Mouse (Mus musculus) adrenal gland, postnatal 10 days (tissue): ENCODE measurements around the gene Afap1l2. TPM values are rescaled to one million over a fixed set of nuclear protein-coding genes. Genes with fewer than 3 reads are reported as not detected.

Experiments
- DNase-seq: peaks from one replicate; pipeline ENCODE4 v3.0.0; 2021; ENCODE audit warnings: mixed read lengths
- total RNA-seq, 2 experiments: library from RNA; stranded (reverse); gene quantifications; 2 replicates each; pipeline ENCODE4 v1.2.3; 2021

Afap1l2 gene
- total RNA-seq, 2 experiments from 2014 or later = 11.4 to 17.4 TPM

DNA sequence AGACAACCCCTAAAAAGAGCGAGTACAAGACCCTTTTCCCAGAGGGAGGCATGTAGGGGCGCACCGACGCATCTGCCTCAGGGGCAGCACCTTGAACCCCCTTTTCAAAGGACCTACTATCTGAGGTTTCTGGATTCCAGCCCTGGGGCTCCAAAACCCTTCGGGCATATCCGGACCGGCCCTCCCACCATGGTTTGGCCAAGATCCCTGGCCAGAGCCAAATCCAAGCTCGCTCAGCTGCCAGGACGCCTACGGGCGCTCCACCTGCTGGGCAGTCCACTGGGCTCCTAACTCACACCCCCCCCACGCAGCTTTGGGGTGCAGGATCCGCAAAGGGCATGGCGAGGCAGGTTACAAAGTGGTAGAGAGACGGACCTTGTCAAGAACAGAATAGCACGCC, 737 bp downstream of the Afap1l2 start:
- peak; percentile 75 for DNase-seq

DNA sequence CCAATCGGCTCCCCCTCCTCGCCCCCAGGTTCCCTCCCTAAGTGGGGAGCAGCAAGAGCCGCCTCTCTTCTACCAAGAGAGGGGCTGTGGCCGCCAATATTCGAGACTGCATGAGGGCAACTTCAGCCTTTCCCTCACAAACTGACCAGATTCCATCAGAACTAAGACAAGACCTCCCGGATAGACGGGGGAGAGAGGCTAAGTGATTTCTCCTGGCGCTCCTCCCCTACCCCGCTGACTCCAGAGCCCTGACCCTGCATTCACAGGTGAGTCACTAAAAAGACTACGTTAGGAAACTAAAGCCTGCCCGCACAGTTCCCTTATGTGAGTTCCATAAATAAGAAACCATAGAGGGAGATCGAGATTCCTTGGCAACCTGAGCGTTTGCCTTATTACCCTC, 1.2 kb downstream of the Afap1l2 start:
- DNase-seq = no peak

DNA sequence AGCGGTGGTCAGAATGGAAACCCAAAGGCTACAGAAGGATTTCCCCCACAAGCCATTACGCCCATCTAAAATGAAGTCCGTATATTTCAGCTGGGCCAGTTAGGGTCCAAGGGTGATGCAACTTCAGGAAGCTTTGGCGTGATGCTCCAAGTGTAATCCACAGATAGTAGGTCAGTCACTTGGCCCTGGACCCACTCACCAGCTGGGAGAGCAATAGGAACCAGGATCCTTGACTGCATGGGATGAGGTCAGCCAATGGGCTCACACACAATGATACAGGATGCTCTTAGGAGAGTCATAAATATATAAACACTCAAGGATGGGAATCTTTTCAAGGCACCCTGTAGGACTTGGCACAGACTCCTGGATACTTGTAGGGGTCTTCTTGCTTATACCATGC, 3.0 kb downstream of the Afap1l2 start:
- no peak for DNase-seq

DNA sequence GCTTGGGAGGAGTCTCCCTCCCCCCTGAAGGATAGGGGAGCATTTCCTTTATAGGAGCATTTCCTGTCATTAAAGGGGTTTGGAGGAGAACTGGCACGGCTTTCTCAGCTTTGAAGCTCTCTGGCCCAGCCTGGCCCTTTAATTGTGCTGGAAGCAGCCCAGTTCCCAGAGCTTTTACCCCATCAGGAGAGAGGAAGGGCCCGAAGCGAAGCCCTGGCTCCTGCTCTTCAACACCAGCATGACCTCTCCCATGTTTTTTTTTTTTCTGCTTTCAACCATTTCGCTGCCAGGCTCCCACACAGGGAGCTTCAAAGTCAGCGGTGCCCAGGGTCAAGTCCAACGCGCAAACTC, 4.6 kb downstream of the Afap1l2 start:
- DNase-seq = peak; percentile 55

DNA sequence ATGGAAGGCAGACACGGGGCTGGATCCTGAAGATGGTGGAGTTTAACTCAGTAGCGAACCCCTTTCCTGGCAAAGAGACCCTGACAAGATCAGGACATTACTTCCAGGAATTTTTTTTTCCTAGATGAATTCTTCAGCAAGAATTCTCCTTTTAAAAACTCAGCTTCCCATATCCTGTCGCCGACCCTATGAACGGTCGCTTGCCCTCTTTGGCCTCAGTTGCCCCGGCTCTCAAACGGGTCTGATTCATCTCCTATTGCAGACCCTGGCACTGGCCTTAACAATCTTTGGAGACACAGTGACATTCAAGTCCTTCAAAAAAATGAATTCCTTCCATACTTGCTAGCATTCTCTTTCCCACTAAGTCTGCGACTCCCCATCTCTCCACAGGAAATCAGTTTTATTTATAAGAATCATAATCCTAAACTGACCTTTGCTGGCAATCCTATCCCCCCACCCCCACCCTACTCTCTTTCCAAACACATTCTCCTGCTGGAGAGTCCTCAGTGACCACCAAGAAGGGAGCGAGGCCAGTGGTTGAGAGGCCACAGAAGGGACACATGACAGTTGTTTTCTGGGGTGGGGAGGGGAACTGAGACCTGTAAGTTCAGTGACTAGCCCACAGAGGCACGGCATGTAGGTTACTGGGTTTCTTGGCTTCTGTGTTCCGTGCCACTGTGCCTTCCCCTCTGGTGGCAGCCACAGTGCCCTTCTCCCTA, 5.1 kb downstream of the Afap1l2 start:
- no peak for DNase-seq

DNA sequence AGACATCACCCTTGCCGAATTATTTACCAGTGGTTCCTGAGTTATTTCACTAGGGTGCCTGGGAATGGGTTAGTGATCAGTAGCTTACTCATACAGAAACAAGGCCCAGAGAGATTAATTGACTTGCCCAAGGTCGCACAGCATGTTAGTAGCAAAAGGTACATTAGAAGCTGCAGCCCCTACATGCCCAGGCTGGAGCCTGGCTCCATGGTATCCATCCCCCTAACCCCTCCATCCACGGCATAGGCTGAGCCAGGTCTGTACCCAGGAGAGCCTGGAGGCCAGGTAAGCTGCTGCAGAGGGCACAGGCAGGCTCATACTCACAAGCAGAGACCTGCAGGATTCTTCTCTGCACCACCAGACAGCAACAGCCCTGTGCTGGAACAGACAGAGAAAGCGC, 6.1 kb downstream of the Afap1l2 start:
- DNase-seq = no peak

DNA sequence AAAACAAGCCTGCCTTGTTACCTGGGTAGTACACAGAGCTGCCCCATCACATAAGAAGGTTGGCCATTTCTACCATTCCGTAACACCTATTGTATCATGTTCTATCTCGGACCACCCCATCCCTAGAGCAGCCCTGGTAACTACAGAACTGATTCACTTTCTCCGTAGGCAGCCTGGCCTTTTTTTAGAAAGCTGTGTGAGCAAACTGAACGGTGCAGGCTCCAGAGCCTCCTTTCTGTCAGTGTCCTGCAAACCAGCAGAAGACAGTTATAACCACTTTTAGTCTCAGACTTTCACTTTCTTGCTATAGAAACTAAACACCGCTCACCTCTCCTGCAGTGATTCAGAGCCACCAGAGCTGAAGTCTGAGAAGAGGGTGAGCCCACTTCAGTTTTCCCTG, 7.4 kb downstream of the Afap1l2 start:
- DNase-seq = no peak

DNA sequence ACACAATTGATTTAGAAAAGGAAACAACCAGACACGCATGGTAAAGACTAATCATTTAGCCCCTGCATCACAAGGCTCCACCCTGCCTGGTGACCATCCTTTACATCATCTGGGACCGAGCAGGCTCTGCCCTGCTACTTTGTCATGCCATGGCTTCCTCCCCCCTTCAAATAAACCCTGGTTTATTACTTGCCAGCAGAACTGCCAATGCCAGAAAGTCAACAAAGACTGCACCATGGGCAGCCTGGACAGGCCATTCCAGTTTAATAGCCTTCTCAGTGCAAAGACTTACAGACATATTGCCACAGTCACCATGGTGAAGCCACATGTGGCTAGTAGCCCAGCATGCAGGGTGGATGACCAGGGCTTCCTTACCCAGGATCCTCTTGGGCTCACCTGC, 8.2 kb downstream of the Afap1l2 start:
- no peak for DNase-seq

DNA sequence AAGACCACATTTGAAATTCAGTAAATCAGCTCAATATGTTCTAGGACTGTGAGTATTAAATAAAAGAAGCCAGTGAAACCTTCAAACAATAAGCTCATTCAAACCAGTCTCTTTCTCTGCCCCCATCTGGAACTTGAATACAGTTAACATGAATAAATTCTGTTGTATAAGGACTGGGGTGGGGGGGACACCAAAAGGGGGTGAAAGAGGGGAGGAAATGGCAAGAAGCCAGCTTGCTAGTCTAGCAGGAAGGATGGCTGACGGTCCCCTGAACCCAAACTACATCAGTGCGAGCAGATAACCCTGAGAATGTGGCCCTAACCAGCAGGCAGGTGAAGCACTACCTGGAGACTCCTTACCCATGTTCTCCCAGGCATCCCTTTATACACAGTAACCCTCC, 9.1 kb downstream of the Afap1l2 start:
- no peak for DNase-seq

DNA sequence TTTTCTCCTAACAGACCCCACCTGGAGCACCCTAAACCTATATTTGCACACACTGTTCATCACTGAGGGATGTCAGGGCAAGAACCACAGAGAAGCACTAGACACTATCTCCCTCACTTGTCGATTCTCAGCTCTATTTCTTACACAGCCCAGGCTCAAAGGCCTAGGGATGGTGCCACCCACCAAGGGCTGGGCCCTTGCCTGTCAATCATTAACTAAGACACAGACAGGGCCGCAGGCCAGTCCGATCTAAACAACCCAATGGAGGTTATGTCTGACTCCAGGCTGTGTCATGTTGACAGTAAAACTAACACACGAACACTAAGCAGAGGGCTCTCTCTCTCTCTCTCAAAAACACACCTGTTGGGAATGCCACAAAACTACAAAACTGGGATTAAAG, 9.7 kb downstream of the Afap1l2 start:
- DNase-seq = no peak

DNA sequence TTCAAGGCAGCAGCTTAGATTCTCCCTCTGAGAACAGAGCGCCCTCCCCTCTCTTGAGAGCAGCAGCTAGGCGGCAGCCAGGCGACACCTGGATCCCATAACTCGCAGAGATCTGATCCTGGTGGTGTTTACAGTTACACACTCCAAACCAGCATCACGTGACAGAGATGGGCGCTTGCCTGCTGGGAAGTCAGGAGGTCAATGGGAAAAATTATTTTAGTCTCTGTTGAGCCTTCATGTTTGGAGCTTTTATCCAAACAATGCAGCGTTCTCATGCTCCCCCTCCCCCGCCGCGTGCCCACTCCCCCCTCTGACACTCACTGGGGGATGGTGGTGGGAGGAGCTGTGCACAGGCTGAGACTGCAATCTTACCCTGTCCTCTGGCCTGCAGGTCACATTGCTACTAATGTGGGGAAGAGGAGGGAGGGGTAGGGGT, 10.8 kb downstream of the Afap1l2 start:
- peak; percentile 42 for DNase-seq

DNA sequence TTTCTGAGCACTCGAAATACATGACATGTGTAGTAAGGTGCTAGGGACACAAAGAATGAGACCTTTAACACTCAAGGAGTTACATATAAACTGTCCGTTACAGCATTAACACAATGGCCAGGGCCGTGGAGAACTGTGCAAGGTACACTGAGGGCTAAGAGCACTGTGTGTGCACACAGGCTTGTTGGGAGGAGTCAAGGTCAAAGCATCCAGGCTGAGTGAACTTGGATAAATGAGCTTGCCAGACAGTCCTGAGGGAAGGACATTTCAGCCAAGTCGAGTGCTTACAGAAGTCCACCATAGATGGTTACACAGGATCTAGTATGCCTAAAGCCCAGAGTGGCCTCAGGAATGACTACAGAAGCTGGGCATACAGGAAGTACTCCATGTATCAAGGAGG, 12.6 kb downstream of the Afap1l2 start:
- DNase-seq = no peak

DNA sequence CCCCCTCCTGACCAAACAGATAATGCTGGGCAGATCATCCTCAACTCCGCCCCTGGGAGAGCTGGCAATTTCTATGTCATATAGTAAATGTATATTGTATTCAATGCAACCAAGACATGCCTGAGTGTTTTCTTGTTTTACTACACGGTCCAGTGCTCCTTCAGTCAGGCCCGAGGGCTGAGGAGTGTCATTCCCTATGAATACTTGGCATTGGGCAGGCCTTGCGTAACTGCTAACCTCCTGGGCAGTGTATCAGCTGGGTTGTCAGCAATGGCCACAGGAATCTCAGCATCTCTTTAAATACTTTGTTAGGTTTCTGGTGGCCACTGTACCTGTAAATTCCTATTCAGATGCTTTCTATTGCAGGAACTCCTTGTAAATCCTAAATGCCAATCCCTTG, 13.4 kb downstream of the Afap1l2 start:
- DNase-seq = peak; percentile 65

DNA sequence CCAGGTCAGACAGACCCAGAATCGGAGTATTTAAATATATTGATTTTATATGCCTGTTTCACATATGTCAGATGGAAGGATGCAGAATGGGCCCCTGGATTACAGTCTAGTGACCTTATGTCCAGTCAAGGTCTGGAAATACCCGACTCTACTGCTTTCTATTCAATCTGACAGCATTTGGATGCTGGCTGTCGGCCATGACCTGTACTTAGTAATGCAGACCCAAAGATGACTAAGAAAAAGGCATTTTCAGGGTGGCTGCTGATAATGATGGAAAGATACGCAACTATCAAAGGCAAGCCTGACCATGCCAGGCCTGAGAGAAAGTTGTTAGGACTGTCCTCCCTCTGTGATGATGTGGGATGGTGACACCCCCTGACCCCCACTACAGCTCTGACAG, 14.3 kb downstream of the Afap1l2 start:
- peak; percentile 68 for DNase-seq

DNA sequence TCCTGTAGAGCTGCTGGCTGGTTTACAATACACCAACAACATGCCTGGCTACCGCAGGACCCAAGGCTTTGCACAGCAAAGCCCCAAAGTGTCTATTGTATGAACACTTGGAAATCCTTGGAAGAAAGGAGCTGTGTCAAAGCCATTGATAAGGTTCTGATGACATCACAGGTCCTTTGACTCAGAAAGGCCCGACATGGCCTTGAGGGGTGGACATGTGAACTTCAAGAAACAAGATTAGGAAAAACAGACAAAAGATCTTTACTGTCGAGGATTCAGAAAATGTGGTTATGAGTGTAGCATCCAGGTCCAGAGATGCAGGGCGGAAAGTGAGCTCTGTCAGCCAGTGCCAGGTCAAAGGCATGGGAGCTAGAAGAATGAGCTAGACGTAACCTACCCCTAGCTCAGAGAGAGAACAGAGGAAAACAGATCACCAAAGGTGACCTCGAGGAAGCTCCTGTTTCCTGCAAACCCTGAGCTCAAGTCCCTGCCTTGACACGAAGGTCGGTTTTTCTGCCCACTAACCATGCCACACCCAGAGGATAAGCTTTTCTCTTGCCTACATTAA, 15.0 kb downstream of the Afap1l2 start:
- peak; percentile 25 for DNase-seq

DNA sequence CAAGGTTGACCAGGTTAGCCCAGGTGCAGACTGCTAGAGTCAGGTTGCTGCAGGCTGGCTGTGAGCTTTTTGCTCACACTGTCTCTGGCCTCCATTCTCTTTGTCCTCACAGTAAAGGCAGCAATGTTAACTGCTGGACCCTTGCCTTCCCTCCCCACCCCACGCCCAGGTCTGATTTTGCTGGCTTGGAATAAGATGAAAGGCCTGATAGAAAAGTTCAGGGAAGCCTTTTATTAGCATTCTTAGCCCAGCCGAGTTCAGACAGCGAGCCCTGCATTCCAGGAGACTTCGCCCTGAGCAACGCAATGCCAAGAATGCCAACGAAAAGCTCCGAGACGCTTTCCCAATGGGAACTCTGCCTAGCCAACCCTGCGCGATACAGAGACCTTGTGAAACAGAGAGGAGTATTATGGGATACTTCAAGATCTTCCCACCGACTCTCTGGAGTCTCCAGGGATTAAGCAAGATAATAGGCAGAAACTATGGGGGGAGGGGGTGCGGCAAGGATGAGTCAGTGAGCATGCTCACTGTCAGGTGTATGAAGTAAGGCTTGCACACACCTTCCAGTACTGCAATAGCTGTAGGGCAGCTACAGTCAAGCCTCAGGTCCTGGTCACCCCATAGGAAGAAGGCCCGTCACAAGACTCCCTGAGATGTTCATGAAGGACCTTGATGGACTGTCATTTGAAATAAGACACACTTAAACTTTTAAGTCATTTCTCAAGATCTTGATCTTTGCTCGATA, 17.5 kb downstream of the Afap1l2 start:
- DNase-seq = peak; percentile 63

DNA sequence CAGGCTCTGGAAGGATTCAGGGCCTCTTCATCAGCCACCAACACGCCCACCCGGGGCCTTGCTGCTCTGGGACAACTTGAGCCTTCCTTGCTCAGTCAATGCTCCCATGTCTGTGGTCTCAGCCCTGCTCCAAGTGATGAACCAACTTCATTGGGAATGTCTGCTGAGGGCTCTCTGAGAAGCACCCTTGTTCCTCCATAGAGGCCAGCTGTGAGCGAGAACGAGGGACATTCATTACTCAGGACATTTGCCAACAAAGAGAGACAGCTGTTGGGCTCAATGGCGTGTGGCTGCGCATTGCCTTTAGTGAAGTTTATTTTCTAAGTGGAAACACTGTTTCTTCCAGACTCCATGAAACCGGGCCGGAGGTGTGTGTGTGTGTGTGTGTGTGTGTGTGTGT, 18.9 kb downstream of the Afap1l2 start:
- DNase-seq = no peak

DNA sequence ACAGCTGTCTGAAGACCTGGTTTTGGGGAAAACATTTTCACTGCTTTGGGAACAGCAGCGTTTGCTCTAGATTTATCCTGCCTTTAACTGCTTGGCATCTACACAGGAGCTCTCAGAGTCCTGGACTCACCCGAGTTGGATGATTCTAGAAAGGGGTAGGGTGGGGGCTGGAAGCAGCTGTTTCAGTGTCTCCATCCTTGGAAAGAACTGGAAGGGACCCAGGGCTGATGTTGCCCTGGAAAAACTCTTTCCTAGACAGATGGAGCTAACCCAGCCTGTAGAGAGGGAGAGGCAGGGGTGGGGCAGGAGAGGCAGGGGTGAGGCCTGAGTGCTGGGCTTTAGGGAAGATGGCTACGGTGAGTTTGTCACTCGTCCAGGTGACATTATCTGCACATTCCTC, 23.8 kb downstream of the Afap1l2 start:
- no peak for DNase-seq

DNA sequence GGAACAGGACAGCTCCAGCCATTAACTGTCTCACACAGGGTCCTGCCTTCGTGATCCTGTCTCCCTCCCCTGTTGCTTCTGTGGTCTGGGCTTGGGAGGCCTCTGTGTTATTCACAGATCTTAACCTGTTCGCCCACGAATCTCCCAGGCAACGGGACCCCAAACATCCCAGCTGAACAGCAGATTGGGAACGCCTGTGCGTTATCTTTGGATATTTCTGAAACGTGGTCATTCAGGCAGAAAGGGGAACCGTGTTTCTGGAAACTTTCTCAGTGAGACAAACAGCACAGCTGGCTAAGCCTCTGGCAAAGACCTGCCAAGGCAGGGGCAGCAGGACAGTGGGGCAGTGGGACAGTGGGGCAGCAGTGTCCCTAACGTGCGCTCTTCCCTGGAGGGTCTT, 24.3 kb downstream of the Afap1l2 start:
- no peak for DNase-seq

DNA sequence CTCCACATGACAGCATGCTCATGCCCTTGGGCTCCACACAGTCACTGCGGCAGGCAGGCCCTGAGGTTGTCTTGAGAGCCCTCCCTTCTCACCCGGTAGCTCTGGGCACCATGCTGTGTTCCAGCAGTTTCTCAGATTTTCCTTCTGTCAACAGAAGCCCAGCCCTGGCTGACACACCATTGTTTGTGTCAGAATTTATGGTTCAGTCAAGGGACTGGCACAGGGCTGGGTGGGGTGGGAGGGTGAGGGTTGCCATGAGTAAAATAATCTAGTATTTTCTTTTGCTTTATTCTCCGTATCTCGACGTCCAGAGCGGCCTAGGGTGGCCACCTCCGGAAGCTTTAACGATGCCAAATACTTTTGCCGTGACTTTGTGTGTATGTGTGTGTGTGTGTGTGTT, 26.3 kb downstream of the Afap1l2 start:
- no peak for DNase-seq

DNA sequence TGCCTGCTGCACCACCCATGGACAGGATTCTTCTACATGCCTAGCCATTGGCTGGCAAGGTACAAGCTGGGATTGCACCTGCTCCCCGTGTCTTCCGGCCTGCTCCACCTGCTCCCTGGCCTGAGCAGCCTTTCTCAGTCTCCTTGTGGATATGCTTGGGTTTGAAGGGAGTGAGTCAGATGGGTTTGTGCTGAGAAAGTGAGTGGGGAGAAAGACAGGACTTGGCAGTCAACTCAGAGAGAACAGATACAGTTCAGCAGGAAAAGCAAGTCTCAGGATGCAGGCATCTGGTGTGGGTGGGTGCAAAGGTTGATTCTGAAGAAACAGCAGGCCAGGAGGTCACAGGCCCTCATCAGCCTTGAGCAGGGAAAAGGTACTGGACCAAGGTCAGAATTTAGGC, 27.2 kb downstream of the Afap1l2 start:
- no peak for DNase-seq

DNA sequence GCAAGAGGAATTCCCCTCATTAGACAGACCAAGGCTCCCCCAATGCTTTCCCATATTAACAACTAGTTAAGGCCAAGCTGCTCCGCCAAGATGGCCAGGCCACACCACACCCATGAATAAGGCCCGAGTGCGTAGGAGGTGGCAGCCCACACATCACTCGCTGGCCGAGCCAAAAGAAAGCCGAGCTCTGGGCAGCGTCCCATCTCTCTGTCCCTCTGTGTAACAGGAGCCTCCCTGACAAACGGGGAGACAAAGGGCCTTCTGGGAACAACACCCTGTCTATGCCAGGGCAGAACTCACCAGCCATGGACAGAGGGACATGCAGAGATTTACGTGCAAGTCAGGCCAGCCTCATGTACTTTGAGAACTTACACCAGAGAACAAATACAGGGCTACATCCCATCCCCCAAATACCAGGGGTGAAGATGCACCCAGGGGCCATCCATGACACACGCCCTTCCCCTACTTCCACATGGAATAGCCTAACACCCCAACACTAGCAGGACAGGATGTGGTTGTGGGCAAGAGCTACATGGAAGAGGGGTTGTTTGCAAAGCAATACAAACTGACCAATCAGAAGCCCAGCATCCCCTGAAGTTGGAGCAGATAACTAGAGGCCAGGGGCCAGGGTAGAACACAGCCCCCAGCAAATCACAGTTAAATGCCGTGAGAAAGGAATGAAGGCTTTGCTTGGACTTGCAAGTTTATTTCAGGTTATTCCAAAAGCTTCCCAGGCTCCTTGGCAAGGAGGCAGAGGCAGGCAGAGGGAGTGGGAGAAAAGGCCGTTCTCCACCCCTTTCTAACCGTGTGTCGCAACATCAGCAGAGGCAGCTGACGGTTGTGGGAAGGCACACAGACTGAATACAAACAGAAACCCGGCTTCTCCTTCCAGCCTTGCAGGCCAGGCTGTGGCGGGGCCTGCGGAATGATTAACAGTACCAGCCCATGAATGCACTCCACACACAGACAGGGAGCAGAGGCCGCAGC, 30.8 kb downstream of the Afap1l2 start:
- DNase-seq = peak; percentile 64

DNA sequence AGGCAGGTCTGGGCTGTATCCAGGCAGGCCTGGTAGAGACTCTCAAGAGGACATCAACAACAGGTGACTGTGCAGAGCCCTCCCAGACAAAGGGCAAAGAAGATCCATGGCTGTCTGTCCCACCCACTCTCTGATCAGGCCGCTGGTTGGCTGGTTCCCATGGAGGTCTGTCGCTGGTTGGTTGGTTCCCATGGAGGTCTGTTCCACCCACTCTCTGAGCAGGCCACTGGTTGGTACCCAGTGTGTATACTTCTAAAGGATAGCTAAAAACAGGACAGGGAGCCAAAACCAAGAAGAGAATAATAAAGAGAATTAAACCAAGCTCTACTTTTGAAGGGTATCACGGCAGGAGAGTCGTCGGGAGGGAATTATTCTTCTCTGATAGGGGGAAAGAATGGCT, 31.5 kb downstream of the Afap1l2 start:
- DNase-seq = no peak
